Mouse (Mus musculus) liver, embryonic 14.5 days (tissue): ENCODE measurements around the gene Hsd17b12. TPM values are rescaled to one million over a fixed set of nuclear protein-coding genes. Genes with fewer than 3 reads are reported as not detected.

Experiments
- ATAC-seq: fragments of 200-750 bp; cut with Nextera tagmentation; 2 replicates; pipeline ENCODE4 v1.8.0; 2017; ENCODE audit warnings: moderate number of reproducible peaks, mild to moderate bottlenecking, moderate library complexity; ENCODE audit not compliant: insufficient read depth
- DNase-seq, 3 experiments: peaks; one replicate each; pipeline ENCODE4 v3.0.0-alpha.2; 2012 to 2013; ENCODE audit warnings: low read depth in 3 of 3, low spot score in 3 of 3
- H3K27ac ChIP-seq: fragments of 300-500 bp; sonication (generic); 2 replicates; pipeline ENCODE4 v1.5.1; 2014; ENCODE audit warnings: moderate library complexity, mild to moderate bottlenecking, control low read depth, inconsistent platforms
- H3K27me3 ChIP-seq: fragments of 300-500 bp; sonication (generic); 2 replicates; pipeline ENCODE4 v1.6.1; 2014; ENCODE audit warnings: mild to moderate bottlenecking, low read length, moderate library complexity; ENCODE audit not compliant: control insufficient read depth, insufficient read depth
- H3K36me3 ChIP-seq: fragments of 300-500 bp; sonication (generic); replicated peaks from 2 replicates; pipeline ENCODE4 v1.6.1; 2014; ENCODE audit warnings: low read depth; ENCODE audit not compliant: control insufficient read depth, insufficient read depth
- H3K4me1 ChIP-seq, 2 experiments: fragments of 200-500 bp in 1 of 2; fragments of 300-500 bp in 1 of 2; sonication (generic) in 1 of 2; replicated peaks; 2 replicates each; pipeline ENCODE4 v1.6.1; 2012 to 2014; ENCODE audit warnings: antibody characterized with exemption in 1 of 2, inconsistent platforms in 1 of 2, low read length in 1 of 2; ENCODE audit not compliant: control insufficient read depth in 2 of 2, insufficient read depth in 2 of 2
- H3K4me2 ChIP-seq: fragments of 300-500 bp; sonication (generic); 2 replicates; pipeline ENCODE4 v1.6.1; 2014; ENCODE audit warnings: low read depth, mild to moderate bottlenecking, control low read depth, moderate library complexity
- H3K4me3 ChIP-seq, 2 experiments: fragments of 200-500 bp in 1 of 2; fragments of 300-500 bp in 1 of 2; sonication (generic) in 1 of 2; 2 replicates each; pipeline ENCODE4 v1.5.1; 2012 to 2014; ENCODE audit warnings: low read depth in 2 of 2, low read length in 2 of 2, mild to moderate bottlenecking in 2 of 2, control low read depth in 1 of 2, inconsistent platforms in 1 of 2, moderate library complexity in 1 of 2; ENCODE audit not compliant: insufficient read depth in 1 of 2
- H3K9ac ChIP-seq: fragments of 300-500 bp; sonication (generic); replicated peaks from 2 replicates; pipeline ENCODE4 v1.6.1; 2014; ENCODE audit warnings: mild to moderate bottlenecking, control low read depth, moderate library complexity
- H3K9me3 ChIP-seq: fragments of 300-500 bp; sonication (generic); 2 replicates; pipeline ENCODE4 v1.6.1; 2016; ENCODE audit warnings: low read length, mixed read lengths; ENCODE audit not compliant: control insufficient read depth
- CTCF ChIP-seq: IDR thresholded peaks from 2 replicates; pipeline ENCODE4 v1.5.1; 2016; ENCODE audit warnings: antibody characterized with exemption, low read depth, control low read depth
- EP300 ChIP-seq: IDR thresholded peaks from 2 replicates; pipeline ENCODE4 v1.6.1; 2016; ENCODE audit warnings: antibody characterized with exemption, low read depth
- WGBS: fragments of 180-500 bp; shearing (Covaris S2); extraction: QIAGEN DNeasy Blood & Tissue Kit; methylation state at CpG from one replicate; pipeline ENCODE4 v1.1.7; 2014; ENCODE audit not compliant: insufficient replicate concordance; 5-methylcytosine and 5-hydroxymethylcytosine counted together
- polyA plus RNA-seq, 2 experiments: library from polyadenylated mRNA; depleted of rRNA in 1 of 2; stranded (reverse) in 1 of 2; unstranded in 1 of 2; fragments of >200 nt; fragmentation: Nextera tagmentation in 1 of 2; extraction: Ambion mirVana in 1 of 2; gene quantifications; 2 replicates each; pipeline versions ENCODE4 v1.2.1 to v1.2.3; 2012 to 2014

The Hsd17b12 gene
- polyA plus RNA-seq, 2 experiments: 31.7 to 61.9 TPM

- Histone ChIP-seq H3K36me3 (no peaks in the 10 kb centered on the region), H3K4me2 (no peak overlapping the region)
These were observed 114.1 kb downstream of the Hsd17b12 start for GRCm38 (mm10) chr2:94043662-94044061.

GRCm38 (mm10) chr2:94042461-94042860, 115.3 kb downstream of the Hsd17b12 start:
- Histone ChIP-seq H3K27me3 (no peaks in the 10 kb centered on the region), H3K4me3 (no peak overlapping the region), H3K9ac (no peak overlapping the region), H3K9me3 (no peaks in the 10 kb centered on the region), H3K36me3 (no peaks in the 10 kb centered on the region), H3K4me2 (no peak overlapping the region), H3K27ac (no peak overlapping the region), H3K4me1 (peaks cover 0 to 3% of the 10 kb centered on the region in 2 experiments; a peak in 1 of 4 replicates)
- 71% methylated on average over 3 of the region's 3 CpGs for WGBS
- no peak for TF ChIP-seq CTCF
- TF ChIP-seq EP300: no peak
- DNase-seq (no peak), ATAC-seq (no peak)

More at GRCm38 (mm10) chr2:94043662-94044061, 114.1 kb downstream of the Hsd17b12 start:
- H3K27me3 ChIP-seq: no peaks in the 10 kb centered on the region
- no peak overlapping the region for H3K9ac ChIP-seq
- no peak for TF ChIP-seq CTCF
- no peak for TF ChIP-seq EP300
- H3K4me1 ChIP-seq: peaks cover 0 to 3% of the 10 kb centered on the region in 2 experiments; a peak in 1 of 4 replicates
- ATAC-seq (no peak), DNase-seq (no peak)
- no peaks in the 10 kb centered on the region for H3K9me3 ChIP-seq
- WGBS: 78% methylated on average over 5 of the region's 5 CpGs
- no peak overlapping the region for H3K4me3 ChIP-seq
- no peak overlapping the region for H3K27ac ChIP-seq

DNA sequence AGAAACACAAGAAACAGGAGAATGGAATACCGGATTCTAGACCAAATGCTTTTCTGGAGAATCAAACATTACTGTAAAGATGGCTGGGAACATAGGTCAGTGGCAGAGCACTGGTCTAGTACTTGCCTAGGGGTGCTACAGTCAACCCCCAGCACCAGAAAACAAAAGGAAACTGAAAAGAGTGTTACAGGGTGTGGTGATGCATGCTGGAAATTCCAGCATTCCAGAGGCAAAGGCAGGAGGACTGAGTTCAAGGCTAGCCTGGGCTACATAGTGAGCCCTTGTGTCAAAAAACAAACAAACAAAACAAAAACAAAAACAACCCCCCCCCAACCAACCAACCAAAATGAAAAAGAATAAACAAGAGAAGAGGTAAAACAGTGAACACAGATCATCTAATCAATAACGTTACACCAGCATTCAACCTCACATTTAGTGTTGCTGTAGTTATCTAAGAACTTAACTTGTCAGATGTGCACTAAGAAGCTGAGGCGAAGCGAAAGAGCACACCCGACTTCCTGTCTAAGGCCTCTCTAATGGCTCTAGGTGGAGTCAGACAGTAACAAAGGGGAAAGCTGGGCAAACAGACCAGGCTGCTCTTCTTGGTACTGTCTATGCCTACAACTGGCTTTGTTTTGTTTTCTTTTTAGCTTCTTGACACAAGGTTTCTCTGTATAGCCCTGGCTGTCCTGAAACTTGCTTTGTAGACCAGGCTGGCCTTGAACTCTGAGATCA, 117.2 kb downstream of the Hsd17b12 start:
- no peak for DNase-seq
- H3K4me1 ChIP-seq: peaks cover 0 to 3% of the 10 kb centered on the region in 2 experiments; a peak in 1 of 4 replicates
- H3K9me3 ChIP-seq: no peaks in the 10 kb centered on the region
- H3K4me3 ChIP-seq: no peak overlapping the region
- H3K27ac ChIP-seq: no peak overlapping the region
- H3K27me3 ChIP-seq: no peaks in the 10 kb centered on the region
- no peak overlapping the region for H3K4me2 ChIP-seq
- WGBS: 62% methylated on average over 5 of the region's 5 CpGs
- no peaks in the 10 kb centered on the region for H3K36me3 ChIP-seq
- no peak for ATAC-seq
- TF ChIP-seq EP300 (no peak), CTCF (no peak)
- no peak overlapping the region for H3K9ac ChIP-seq

GRCm38 (mm10) chr2:94035428-94036331, 122.1 kb downstream of the Hsd17b12 start:
- H3K9me3 ChIP-seq: no peaks in the 10 kb centered on the region
- no peaks in the 10 kb centered on the region for H3K27me3 ChIP-seq
- no peak overlapping the region for H3K9ac ChIP-seq
- no peak overlapping the region for H3K27ac ChIP-seq
- H3K4me1 ChIP-seq: no peaks in the 10 kb centered on the region
- no peak for ATAC-seq
- H3K36me3 ChIP-seq: no peaks in the 10 kb centered on the region
- WGBS: 61% methylated on average over 9 of the region's 9 CpGs
- H3K4me2 ChIP-seq: no peak overlapping the region
- TF ChIP-seq EP300 (no peak), CTCF (peak; percentile 81)
- DNase-seq: no peak
- no peak overlapping the region for H3K4me3 ChIP-seq

GRCm38 (mm10) chr2:94030602-94031001, 127.2 kb downstream of the Hsd17b12 start:
- no peak overlapping the region for H3K4me3 ChIP-seq
- no peak overlapping the region for H3K9ac ChIP-seq
- no peak for ATAC-seq
- no peaks in the 10 kb centered on the region for H3K9me3 ChIP-seq
- no peak for DNase-seq
- no peaks in the 10 kb centered on the region for H3K36me3 ChIP-seq
- H3K4me2 ChIP-seq: no peak overlapping the region
- H3K27ac ChIP-seq: no peak overlapping the region
- H3K4me1 ChIP-seq: no peaks in the 10 kb centered on the region
- TF ChIP-seq CTCF: no peak
- TF ChIP-seq EP300: no peak
- H3K27me3 ChIP-seq: no peaks in the 10 kb centered on the region
